Mouse (Mus musculus) small intestine, adult 2 months (tissue): ENCODE measurements around the gene Cpe.

Source experiments
- CTCF ChIP-seq: fragments of 200-500 bp; IDR thresholded peaks from 2 replicates; pipeline ENCODE4 v1.5.1; 2012; ENCODE audit warnings: low read depth, mild to moderate bottlenecking, control low read depth, inconsistent platforms, low read length, moderate library complexity, mixed read lengths; ENCODE audit not compliant: insufficient replicate concordance, insufficient read length; ENCODE audit errors: extremely low read depth
- POLR2A ChIP-seq: fragments of 200-500 bp; IDR thresholded peaks from 2 replicates; pipeline ENCODE4 v1.6.1; 2012; ENCODE audit warnings: low read depth, mild to moderate bottlenecking, control low read depth, inconsistent platforms, low read length, moderate library complexity

GRCm38 (mm10) chr8:64619661-64620060, 73.2 kb downstream of the Cpe start:
- no peak for TF ChIP-seq CTCF
- no peak for TF ChIP-seq POLR2A
